Mouse (Mus musculus): ENCODE data around the gene Ldlrap1. TPM values are rescaled to one million over a fixed set of nuclear protein-coding genes. Genes with fewer than 3 reads are reported as not detected.

Gene Ldlrap1
- polyA plus RNA-seq, 1 experiment = 17.2 TPM

DNA sequence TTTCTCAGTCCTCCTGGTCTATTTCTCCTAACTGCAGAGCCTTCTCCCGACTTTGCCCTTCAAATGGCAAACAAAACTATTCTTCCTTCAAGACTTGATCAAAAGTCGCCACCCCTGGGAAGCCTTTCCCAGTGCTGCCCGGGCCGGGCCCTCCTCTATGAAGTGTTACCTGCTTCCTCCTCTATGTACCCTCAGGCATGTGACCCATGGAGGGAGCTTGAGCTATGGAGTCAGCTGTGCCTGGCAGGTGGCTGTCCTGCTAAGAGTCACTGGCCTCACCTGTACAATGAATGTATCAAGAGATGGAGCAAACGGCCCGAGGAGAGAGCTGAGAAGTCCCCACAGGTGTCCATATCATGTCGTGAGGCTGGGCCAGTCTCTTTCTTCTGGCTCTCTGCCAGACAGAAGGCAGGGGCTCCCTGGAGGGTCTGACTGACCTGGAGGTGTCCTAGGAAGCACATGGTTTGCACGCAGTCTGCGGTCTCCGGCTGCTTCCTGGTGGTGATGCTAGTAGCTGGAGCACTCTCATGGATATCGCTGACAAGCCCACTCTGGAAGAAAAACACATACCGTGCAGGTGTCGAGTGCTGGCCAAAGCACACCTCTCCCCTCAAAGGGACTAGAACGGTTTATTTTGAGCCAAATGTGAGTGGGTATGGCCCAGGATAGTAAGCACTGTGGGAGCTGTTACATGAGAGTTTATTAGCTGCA is 7.6 kb upstream of the Ldlrap1 start:
- DNase-seq (ENCODE audit: low read depth) = no peak

DNA sequence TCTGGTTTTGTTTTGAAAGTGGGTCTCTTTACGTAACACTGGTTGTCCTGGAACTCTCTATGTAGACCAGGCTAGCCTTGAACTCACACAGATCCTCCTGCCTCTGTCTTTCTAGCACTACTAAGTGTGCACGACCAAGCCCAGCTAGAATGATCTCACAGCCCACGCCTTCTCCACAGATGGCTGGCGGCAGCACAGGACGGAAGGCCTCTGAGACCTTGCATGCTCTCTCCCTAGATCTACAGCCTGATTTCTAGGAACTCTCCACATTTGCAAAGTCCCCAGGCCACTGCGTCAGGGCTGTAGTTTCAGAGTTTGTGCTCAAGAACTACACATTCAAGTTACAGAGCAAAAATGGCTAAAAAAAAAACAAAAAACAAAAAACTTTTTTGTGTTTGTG is 6.3 kb upstream of the Ldlrap1 start:
- DNase-seq (ENCODE audit: low read depth) = no peak

DNA sequence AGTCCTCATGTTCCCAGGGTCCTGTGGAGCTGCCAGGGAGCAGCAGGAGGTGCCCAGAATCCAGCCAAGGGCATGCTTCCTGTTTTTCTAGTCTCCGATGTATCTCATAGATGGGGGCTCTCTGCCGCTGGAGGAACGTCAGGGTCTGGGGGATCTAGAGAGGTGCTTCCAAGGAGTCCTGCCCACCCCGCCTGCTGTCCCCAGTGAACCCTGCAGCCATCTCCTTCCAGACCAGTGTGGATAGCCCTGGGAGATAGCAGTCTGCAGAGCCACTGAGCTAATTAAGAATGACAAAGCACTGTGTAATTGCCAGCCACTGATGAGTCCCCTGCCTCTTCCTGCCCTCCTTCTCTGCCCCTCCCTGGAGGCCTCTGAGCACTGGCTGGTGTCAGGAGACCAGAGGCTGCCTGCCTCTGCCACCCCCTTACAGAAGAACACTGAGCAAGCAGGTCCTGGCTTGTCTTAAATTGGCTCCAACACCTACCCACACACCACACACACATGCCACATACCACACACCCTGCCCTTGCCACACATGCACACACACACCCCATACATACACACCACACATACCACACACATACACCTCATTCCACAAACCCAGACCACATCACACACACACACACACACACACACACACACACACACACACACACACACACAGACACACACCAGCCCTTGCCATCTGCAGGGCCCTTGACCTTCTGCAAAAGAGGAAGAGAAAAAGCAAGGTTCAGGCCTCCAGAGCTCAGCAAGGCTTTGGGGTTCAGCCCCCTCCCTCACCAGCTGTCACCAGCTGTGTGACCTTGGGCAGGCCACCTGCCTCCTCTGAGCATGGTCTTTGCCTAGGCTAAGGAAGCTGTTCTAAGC is 5.2 kb upstream of the Ldlrap1 start:
- no peak for DNase-seq (ENCODE audit: low read depth)

DNA sequence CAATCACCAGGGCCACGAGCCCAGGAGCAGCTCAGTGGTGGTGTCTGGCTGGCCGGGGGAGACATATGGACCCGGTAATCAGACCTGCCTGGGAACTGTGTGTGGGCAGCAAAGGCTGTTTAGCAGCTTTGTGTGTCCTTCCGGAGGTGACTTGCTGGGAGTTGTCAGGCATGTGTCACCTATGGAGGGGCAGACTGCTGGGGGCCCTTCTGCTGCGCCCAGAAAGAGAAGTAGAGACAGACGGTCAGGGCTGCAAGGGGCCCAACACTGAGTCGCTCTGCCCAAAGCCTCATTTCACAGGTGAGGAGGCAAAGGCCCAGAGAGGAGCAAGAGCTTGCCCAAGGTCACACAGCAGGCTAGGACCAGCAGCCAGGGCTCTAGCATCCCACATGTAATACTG is 2.1 kb upstream of the Ldlrap1 start:
- no peak for DNase-seq (ENCODE audit: low read depth)

DNA sequence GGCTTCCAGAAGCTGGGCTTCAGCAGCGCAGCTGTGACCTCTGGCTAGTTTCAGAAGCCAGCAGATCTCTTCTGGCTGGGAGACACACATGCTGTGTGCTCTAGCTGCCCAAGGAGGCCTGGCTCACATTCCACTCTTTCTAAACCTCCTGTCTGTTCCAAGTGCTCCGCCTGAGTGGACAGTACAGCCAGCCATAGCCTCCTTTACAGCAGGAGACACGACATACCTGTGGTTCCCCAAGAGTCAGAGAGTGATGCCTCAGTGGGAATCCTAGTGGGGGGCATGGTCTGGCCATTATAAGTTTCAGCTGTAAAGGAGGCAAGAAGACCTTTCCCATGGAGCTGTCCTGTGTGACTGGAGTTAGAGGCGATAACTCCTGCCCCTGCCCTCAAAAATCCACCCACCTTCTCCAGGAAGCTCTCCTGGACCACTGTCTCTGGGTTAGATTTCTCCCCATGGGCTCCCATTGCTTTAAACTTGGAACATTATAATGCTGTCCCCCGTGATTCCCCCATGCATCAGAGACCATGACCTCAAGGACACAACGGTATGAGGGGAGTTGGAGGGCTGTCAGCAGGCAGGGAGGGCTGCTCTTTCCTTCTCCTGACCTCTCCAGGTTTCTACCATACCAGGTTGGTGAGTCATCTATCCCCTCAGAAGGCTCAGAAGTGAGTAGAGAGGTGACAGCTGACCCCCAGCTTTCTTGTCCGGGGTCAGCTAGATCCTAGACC is 1.4 kb upstream of the Ldlrap1 start:
- no peak for DNase-seq (ENCODE audit: low read depth)

DNA sequence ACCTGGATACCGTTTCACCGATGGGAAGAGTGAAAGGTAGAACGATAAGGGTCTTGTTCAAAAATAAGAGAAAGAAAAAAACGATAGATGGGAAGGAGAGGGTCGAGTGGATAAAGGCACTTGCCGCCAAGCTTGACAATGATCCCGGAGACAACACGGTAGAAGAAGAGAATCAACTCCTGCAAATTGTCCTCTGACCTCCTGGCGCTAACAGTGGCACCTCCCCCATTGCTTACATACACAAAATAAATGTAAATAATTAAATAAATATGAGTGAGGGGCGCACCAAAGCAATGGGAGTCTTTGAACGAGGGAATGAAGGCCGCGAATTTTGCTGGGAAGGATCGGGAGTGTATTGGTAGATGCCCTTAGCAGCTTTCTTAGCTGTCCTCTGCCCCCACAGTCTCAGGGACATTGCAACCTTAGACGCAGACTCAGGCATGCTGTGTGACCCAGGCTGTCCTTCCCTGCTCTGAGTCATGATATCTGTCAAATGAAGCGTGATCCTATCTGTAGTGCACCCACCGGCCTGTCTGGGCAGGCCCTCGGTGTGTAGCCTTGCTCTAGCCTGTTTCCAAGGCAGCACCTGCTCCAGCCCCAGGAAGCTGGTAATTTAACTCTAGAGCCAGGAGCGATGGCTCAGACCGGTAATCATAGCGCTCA is 533 bp upstream of the Ldlrap1 start:
- DNase-seq (ENCODE audit: low read depth) = no peak

DNA sequence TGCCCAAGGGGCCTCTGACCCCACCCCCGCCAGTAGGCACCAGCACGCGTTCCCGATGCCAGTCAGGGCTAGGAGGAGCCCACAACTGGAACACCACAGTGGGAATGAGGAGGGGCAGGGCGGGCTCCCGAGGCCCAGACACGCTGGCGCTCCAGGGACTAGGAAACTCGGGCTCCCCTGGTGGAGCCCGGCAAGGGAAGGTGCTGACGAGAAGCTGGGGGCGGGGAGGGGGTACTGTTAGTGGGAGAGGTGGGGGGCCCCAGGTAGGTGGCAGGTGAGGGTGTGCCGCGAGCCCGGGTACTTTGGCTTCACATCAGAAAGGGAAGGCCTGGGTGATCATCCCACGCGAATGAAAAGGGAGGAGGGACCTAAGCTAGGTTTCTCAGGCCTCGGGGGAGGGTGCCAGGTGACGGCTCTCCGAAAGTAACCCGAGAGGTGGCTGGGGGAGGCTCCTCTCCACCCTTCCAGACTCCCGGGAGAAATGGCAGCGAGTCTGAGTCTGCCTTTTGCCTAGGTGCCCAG is 859 bp downstream of the Ldlrap1 start:
- no peak for DNase-seq (ENCODE audit: low read depth)

DNA sequence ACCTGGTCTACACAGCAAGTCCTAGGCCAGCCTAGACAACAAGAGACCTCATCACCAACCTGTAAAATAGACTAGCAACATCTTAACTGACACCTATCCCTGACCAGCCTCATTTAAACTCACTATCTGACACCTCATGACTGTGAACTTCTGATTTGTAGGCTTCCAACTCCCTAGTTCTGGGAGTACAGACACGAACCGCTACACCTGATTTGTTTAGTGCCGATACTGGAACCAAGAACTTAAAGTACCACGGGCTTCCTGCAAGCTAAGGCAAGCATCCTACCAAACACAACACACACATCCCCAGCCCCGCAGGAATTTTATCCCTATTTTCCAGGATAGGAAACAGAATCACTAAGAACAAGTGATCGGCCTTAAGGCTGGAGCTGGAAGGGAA is 1.5 kb downstream of the Ldlrap1 start:
- no peak for DNase-seq (ENCODE audit: low read depth)

DNA sequence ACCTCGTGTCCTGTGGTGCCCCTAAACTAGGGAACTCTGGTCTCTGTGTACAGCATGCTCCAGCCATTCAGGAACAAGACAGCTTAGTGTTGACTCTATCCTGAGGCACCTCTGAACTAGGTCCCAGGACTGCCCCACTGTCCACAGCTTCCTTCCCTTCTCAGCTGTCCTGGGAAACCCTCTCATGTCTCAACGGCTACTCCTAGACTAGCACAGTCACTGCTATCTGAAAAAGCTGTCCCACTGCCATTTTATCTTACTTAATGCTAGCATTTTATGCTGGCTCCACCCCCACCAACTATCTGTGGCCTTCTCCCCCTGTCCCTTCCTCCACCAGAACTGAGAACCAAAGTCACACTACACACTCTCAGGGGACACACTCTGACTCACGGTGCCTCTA is 3.5 kb downstream of the Ldlrap1 start:
- DNase-seq (ENCODE audit: low read depth) = no peak

DNA sequence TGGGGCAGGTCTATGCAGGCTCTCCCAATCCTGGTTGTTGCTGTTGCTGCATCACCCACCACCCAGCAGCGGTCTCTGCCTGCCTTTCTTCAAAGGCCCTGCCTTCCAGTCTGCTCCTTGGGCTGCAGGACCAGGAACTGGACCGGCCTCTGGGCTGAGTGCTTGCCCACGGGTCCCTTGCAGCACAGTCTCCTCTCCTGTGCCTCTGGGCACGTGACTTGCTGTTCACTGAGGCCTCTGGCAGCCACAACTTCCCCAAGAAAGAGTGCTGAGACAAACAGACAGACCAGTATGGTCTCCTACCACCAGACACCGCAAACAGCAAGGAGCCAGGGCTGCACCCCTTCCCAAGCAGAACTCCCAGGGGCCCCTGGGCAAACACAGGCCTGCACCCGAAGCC is 5.5 kb downstream of the Ldlrap1 start:
- DNase-seq (ENCODE audit: low read depth) = no peak

DNA sequence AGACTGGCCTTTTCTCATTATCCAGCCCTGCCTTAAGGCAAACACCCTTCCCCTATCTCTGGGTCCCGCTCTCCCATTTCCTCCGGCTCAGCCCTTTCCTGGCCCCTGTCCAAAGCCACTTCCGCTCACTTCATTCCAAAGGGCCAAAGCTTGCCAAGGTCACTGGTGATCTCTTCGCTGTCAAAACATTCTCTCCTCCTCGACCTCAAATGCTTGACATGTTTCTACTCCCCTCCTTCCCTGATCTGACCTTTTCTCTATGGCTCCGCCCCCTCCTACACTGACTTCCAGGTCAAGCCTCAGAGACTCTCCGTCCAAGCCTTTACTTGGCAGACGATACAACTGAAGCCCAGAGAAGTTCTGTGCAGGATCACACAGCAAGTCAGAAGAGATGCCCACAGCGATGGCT is 7.0 kb downstream of the Ldlrap1 start:
- DNase-seq (ENCODE audit: low read depth) = no peak

DNA sequence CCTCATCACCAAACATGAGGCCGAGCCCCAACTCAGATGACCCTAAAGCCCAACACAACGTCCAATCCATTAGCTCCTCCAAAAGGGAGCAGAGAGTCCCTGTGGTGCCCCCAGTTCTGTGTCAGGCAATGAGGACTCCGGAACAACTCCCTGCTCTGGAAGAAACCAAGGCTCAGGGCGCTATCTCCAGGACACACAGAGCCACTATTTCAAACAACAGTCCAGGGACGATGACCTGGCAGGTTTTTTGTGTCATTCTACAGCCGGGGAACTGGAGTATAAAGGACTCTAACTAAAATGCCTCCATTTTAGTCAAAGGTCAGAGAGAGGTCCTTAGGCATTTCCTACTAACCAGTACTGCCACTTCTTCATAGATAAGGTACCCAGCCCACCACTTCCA is 7.5 kb downstream of the Ldlrap1 start:
- DNase-seq (ENCODE audit: low read depth) = no peak

DNA sequence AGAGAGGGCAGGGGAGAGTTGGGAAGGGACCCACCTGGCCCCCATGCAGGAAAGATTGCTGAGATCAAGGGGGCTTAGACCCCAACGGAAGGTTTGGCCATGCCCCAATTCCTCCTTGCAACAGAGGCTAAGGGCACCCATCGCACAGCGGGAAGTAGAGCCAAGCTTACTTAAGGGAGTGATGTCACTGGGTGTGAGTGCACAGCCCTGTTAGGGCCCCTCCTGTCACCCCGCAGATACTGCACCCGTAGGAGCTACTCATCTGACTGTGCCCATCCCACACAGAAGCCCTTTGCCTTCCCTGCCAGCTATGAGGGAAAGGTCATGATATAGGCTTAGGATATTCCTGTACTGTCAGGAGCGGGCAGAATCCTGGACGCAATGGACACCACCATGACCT is 8.3 kb downstream of the Ldlrap1 start:
- DNase-seq (ENCODE audit: low read depth) = no peak

DNA sequence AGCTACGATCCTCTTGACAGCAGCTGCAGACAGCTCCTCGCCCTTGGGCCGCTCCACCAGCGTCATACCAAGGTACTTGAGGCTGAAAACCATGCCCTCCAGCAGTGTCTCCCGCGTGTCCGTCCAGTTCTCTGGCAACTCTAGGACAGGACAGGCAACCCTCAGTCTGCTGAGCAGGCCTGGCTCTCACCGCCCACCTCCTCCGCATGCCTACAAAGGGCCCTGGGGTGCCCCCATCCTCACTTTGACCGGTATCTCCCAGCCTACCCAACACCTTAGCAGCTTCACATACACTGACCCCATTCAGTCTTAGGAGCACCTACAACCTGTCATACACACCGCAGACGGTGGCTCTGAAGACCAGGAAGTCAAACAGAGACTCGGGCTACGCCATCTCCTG is 8.9 kb downstream of the Ldlrap1 start:
- no peak for DNase-seq (ENCODE audit: low read depth)

DNA sequence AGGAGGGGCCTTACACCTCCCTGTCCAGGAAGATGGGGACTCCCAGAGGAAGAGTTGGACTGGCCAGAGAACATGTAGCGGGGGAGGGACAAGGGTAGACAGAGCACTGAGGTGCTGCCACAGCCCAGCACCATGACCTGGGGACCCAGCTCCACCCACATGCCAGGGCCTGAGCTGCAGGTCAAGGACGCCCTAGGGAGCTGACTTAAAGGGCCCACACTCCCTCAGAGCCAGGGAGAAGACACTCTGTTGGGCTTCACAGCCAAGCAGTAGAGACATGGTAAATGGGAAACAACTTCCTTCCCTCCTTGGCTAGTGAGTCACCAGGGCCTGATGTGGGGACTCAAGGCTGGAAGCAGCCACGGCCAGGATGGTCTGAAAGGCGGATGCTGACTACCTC is 9.5 kb downstream of the Ldlrap1 start:
- DNase-seq (ENCODE audit: low read depth) = no peak

DNA sequence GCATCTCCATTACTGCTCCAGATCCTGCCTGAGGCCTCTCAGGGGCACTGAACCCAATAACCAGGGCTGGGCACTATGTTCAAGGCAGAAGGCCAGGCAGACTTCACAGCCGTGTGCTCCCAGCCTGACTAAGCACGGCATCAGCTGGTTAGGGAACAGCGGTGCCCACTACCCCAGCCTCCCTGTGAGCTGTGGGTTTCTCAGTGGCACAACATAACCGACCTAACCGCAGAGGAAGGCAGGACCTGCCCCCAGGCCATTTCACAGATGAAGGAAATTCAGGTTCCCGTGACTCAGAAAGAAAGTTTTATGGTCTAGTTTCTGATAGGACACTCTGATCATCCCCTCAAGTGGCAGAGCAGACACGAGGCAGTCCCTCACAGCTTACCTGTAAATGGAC is 10.9 kb downstream of the Ldlrap1 start:
- DNase-seq (ENCODE audit: low read depth) = no peak

DNA sequence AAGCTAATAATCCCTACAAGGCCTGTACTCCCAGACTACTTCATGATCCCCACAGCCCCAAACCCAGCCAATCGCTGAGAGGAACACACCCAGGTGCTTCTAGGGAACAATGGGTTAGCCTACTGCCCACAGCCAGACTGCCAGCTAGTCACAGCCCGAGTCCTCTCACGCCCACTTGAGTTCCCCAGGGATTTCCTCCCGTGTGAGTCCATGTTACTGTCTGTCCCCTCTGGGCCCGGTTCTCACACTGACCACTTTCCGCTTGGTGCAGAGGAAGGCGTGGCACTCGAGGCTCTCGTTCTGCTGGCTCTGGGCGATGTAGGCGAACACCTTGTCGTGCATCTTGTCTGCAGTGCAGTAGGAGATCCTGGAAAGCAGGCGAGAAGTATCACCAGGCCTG is 12.9 kb downstream of the Ldlrap1 start:
- no peak for DNase-seq (ENCODE audit: low read depth)

DNA sequence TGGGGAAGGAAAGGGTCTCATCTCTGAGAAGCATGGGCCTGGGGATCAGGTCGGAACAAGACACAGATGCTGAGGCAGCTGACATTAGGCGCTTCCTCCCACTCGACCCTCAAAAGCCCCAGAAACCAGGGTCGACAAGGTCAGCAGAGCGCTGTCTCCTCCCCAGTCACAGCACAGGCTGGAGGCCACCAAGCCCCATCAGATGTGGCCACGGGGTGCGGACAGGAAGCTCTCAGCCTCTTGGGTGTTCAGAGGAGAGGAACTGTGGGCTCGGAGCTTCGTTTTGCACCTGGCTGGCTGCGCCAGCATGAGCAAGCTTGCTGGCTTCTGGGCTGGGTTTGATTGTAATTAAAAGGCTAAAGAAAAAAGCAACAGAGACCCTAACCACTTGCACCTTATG is 13.5 kb downstream of the Ldlrap1 start:
- no peak for DNase-seq (ENCODE audit: low read depth)

DNA sequence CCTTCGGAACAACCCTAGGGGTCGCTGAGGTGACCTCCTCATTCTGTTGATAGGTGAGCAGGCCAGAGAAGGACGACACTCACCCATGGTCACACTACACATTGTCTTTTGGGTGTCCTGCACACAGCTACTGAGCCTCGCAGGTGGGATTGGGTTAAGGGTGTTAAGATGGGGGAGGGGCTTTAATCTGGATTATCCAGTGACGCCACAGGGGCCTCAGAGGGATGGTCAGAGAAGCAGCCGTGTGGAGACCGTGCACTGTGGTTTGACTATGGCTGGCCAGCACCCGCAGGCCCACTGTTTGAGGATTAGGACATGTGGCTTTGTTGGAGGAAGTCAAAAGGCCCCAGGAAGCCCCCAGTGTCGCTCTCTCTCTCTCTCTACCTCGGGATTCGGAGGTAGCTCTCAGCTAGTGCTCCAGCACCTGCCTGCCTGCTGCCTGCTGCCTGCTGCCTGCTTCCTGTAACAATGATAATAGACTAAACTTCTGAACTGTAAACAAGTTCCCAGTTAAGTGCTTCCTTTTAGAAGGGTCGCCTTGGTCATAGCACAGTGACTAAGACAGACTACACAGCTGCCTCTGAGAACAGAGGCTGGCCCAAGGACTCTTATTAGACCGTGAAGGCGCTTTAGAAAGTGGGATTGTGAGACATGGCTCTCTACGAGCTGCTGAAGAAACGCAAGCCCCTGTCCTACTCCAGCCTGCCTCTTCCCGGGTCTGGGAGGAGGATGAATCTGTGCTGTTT is 14.1 kb downstream of the Ldlrap1 start:
- no peak for DNase-seq (ENCODE audit: low read depth)

DNA sequence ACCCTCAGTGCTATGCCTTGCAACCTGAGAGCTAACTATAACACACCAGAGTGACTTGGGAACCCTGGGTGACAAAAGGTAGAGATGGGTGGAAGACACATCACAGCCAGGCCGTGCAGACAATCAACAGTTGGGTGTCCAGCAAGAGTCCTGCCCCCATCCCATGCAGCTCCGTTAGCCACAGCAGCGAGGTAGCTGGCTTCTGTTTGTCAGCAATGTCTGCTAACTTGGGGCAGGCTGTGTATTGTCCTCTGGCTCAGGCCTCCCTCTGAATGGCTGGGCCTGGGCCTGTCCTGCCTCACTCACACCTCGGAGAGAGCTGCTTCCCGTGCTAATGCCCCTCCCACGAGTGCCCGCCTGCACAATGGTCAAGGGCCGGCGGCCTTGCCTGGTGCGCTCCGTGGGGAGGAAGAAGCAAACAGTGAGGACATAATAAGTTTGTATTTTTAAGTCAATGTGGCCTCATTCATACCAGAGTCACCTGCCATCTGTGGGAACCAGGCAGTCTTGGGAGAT is 14.9 kb downstream of the Ldlrap1 start:
- no peak for DNase-seq (ENCODE audit: low read depth)

Measured in gonadal fat pad, adult 2 months (tissue).